Mouse (Mus musculus) cerebellum, adult 2 months (tissue): Measurements from ENCODE around the gene Pde9a. TPM values are rescaled to one million over a fixed set of nuclear protein-coding genes. Genes with fewer than 3 reads are reported as not detected.

Experiments used
- DNase-seq, 2 experiments: peaks; one replicate each; pipeline ENCODE4 v3.0.0; 2021
- H3K27ac ChIP-seq: fragments of 200-500 bp; 2 replicates; pipeline ENCODE4 v1.5.1; 2012; ENCODE audit warnings: low read length, control low read depth, inconsistent platforms; ENCODE audit not compliant: insufficient read depth
- H3K27me3 ChIP-seq: fragments of 200-500 bp; 2 replicates; pipeline ENCODE4 v1.6.1; 2012; ENCODE audit warnings: inconsistent platforms, mild to moderate bottlenecking, low read length, moderate library complexity; ENCODE audit not compliant: control insufficient read depth, insufficient read depth
- H3K4me1 ChIP-seq: fragments of 200-500 bp; 2 replicates; pipeline ENCODE4 v1.6.1; 2011; ENCODE audit warnings: low read length; ENCODE audit not compliant: control insufficient read depth, insufficient read depth
- H3K4me3 ChIP-seq: fragments of 200-500 bp; replicated peaks from 2 replicates; pipeline ENCODE3; 2011; ENCODE audit warnings: mild to moderate bottlenecking, low read depth, low read length, control low read depth; ENCODE audit not compliant: insufficient read depth
- CTCF ChIP-seq: fragments of 200-500 bp; IDR thresholded peaks from 2 replicates; pipeline ENCODE4 v1.5.1; 2011; ENCODE audit warnings: low read depth, mild to moderate bottlenecking, control low read depth, low read length, moderate library complexity, borderline replicate concordance; ENCODE audit not compliant: insufficient read depth
- POLR2A ChIP-seq: fragments of 200-500 bp; IDR thresholded peaks from 2 replicates; pipeline ENCODE4 v1.6.1; 2011; ENCODE audit warnings: low read length, control low read depth, borderline replicate concordance; ENCODE audit not compliant: insufficient read depth
- WGBS: fragments of 180-500 bp; shearing (Covaris S2); methylation state at CpG from one replicate; pipeline ENCODE4 v1.1.7; 2018; 5-methylcytosine and 5-hydroxymethylcytosine counted together
- polyA plus RNA-seq: library from polyadenylated mRNA; depleted of rRNA; stranded (reverse); fragments of >200 nt; gene quantifications from 2 replicates; pipeline ENCODE4 v1.2.3, GENCODE M21; 2012

Pde9a gene
- polyA plus RNA-seq, 1 experiment, result 83.1 TPM

- no peaks in the 10 kb centered on the region for H3K27me3 ChIP-seq
- peaks cover 48% of the 10 kb centered on the region for H3K4me1 ChIP-seq
- WGBS, result 89% methylated on average over 3 of the region's 3 CpGs
- no peak for DNase-seq
- no peak overlapping the region for H3K4me3 ChIP-seq
- TF ChIP-seq CTCF (no peak), POLR2A (no peak)
- no peak overlapping the region for H3K27ac ChIP-seq
Observed at GRCm38 (mm10) chr17:31500908-31501307, 114.9 kb downstream of the Pde9a start.

GRCm38 (mm10) chr17:31502261-31502927 lies 116.4 kb downstream of the Pde9a start:
- 94% methylated on average over 12 of the region's 12 CpGs for WGBS
- TF ChIP-seq POLR2A, result no peak
- TF ChIP-seq CTCF, result no peak
- DNase-seq, result no peak
- Histone ChIP-seq H3K4me3 (no peak overlapping the region), H3K27ac (no peak overlapping the region), H3K27me3 (no peaks in the 10 kb centered on the region), H3K4me1 (peaks cover 40% of the 10 kb centered on the region)

GRCm38 (mm10) chr17:31503337-31503736 lies 117.3 kb downstream of the Pde9a start:
- TF ChIP-seq CTCF (no peak), POLR2A (no peak)
- no peaks in the 10 kb centered on the region for H3K27me3 ChIP-seq
- H3K27ac ChIP-seq, result no peak overlapping the region
- DNase-seq, result no peak
- 81% methylated on average over 12 of the region's 12 CpGs for WGBS
- H3K4me1 ChIP-seq, result peaks cover 30% of the 10 kb centered on the region
- no peak overlapping the region for H3K4me3 ChIP-seq

- TF ChIP-seq CTCF (no peak), POLR2A (no peak)
- Histone ChIP-seq H3K4me1 (peaks cover 27% of the 10 kb centered on the region), H3K27ac (no peak overlapping the region), H3K27me3 (no peaks in the 10 kb centered on the region), H3K4me3 (no peak overlapping the region)
- 47% methylated on average over 2 of the region's 2 CpGs for WGBS
- peak in 1 of 2 experiments; percentile 43 for DNase-seq
Observed at GRCm38 (mm10) chr17:31503936-31504335, 117.9 kb downstream of the Pde9a start.

GRCm38 (mm10) chr17:31505013-31505412 lies 119.0 kb downstream of the Pde9a start:
- H3K4me3 ChIP-seq, result no peak overlapping the region
- 52% methylated on average over 5 of the region's 5 CpGs for WGBS
- DNase-seq, result no peak
- no peak overlapping the region for H3K27ac ChIP-seq
- no peak for TF ChIP-seq CTCF
- TF ChIP-seq POLR2A, result no peak
- H3K4me1 ChIP-seq, result peaks cover 22% of the 10 kb centered on the region
- no peaks in the 10 kb centered on the region for H3K27me3 ChIP-seq

GRCm38 (mm10) chr17:31506282-31506681 lies 120.3 kb downstream of the Pde9a start:
- WGBS, result 73% methylated on average over 7 of the region's 7 CpGs
- H3K4me1 ChIP-seq, result peaks cover 16% of the 10 kb centered on the region
- no peaks in the 10 kb centered on the region for H3K27me3 ChIP-seq
- TF ChIP-seq CTCF (no peak), POLR2A (no peak)
- no peak overlapping the region for H3K27ac ChIP-seq
- DNase-seq, result no peak
- no peak overlapping the region for H3K4me3 ChIP-seq

- Histone ChIP-seq H3K4me1 (no peaks in the 10 kb centered on the region), H3K27ac (no peak overlapping the region), H3K4me3 (no peak overlapping the region), H3K27me3 (no peaks in the 10 kb centered on the region)
- DNase-seq, result no peak
- WGBS, result 92% methylated on average over 6 of the region's 6 CpGs
- TF ChIP-seq CTCF, result no peak
- no peak for TF ChIP-seq POLR2A
Observed at GRCm38 (mm10) chr17:31510944-31511343, 124.9 kb downstream of the Pde9a start.

- peak overlapping the region; percentile 39; the same call in 1 of the 2 replicates for H3K27ac ChIP-seq
- H3K27me3 ChIP-seq, result no peaks in the 10 kb centered on the region
- under 1% methylated on average over 56 of the region's 56 CpGs for WGBS
- peak; percentile 90 to 91 for DNase-seq
- peak overlapping the region; percentile 48 for H3K4me3 ChIP-seq
- H3K4me1 ChIP-seq, result no peaks in the 10 kb centered on the region
- TF ChIP-seq CTCF (no peak), POLR2A (peak; percentile 92)
Observed at GRCm38 (mm10) chr17:31511792-31512495, 125.9 kb downstream of the Pde9a start.
